Mouse (Mus musculus) gonadal fat pad, adult 2 months (tissue): Measurements from ENCODE around the gene Fgfr2. TPM values are rescaled to one million over a fixed set of nuclear protein-coding genes. Genes with fewer than 3 reads are reported as not detected.

Experiments
- polyA plus RNA-seq: library from polyadenylated mRNA; depleted of rRNA; stranded (reverse); fragments of >200 nt; gene quantifications from 2 replicates; pipeline ENCODE4 v1.2.3, GENCODE M21; 2012; rRNA removed

Fgfr2 gene
- polyA plus RNA-seq, 1 experiment = 33.3 TPM

Other genes with a start within 250 kb of the Fgfr2 start
- 10.3 and 10.4 TPM in 2 replicates for gene Zranb1, start 192.2 kb downstream of the Fgfr2 start, polyA plus RNA-seq
- gene Ctbp2, start 1.0 kb upstream of the Fgfr2 start, polyA plus RNA-seq = 48.7 and 53.5 TPM in 2 replicates